Mouse (Mus musculus): ENCODE measurements at regions not wholly inside any gene's neighbourhood (a gene's known extent, or its start where the extent isn't known, plus 50 kb on each side); places are given as distances from the start of the nearest gene placed in this dataset.

GRCm38 (mm10) chr7:136379319-136379718 is 515.1 kb upstream of the Mgmt start:
- no peak for ATAC-seq (ENCODE audit: low FRiP score)

GRCm38 (mm10) chr7:136379741-136380140 is 514.7 kb upstream of the Mgmt start:
- Histone ChIP-seq H3K4me2 (no peak overlapping the region), H3K4me3 (ENCODE audit: low read depth, low read length) (no peak overlapping the region), H3K36me3 (ENCODE audit: control insufficient read depth, insufficient read depth, low read length) (no peaks in the 10 kb centered on the region), H3K27ac (ENCODE audit: low read depth, low read length) (no peak overlapping the region), H3K9ac (ENCODE audit: low read length) (no peak overlapping the region), H3K9me3 (ENCODE audit: control insufficient read depth, low read length) (peaks cover 2% of the 10 kb centered on the region; the same call in 1 of the 2 replicates), H3K27me3 (ENCODE audit: control insufficient read depth, insufficient read depth, low read length) (no peaks in the 10 kb centered on the region), H3K4me1 (ENCODE audit: control insufficient read depth, insufficient read depth, low read length) (no peaks in the 10 kb centered on the region)
- WGBS = 79% methylated on average over 3 of the region's 3 CpGs
- ATAC-seq (ENCODE audit: low FRiP score) (no peak), DNase-seq (ENCODE audit: low spot score, missing footprints) (no peak)

More at GRCm38 (mm10) chr7:136379319-136379718, 515.1 kb upstream of the Mgmt start:
- Histone ChIP-seq H3K27ac (ENCODE audit: low read depth, low read length) (no peak overlapping the region), H3K9ac (ENCODE audit: low read length) (no peak overlapping the region), H3K9me3 (ENCODE audit: control insufficient read depth, low read length) (peaks cover 2% of the 10 kb centered on the region; the same call in 1 of the 2 replicates), H3K36me3 (ENCODE audit: control insufficient read depth, insufficient read depth, low read length) (no peaks in the 10 kb centered on the region), H3K27me3 (ENCODE audit: control insufficient read depth, insufficient read depth, low read length) (no peaks in the 10 kb centered on the region), H3K4me3 (ENCODE audit: low read depth, low read length) (no peak overlapping the region), H3K4me1 (ENCODE audit: control insufficient read depth, insufficient read depth, low read length) (no peaks in the 10 kb centered on the region), H3K4me2 (no peak overlapping the region)
- 86% methylated on average over 7 of the region's 7 CpGs for WGBS
- DNase-seq (ENCODE audit: low spot score, missing footprints) = no peak

- no peak for ATAC-seq (ENCODE audit: low FRiP score)
- DNase-seq (ENCODE audit: low spot score, missing footprints) = peak; percentile 37
Measured at GRCm38 (mm10) chr7:136383296-136383695, 511.1 kb upstream of the Mgmt start.

DNA sequence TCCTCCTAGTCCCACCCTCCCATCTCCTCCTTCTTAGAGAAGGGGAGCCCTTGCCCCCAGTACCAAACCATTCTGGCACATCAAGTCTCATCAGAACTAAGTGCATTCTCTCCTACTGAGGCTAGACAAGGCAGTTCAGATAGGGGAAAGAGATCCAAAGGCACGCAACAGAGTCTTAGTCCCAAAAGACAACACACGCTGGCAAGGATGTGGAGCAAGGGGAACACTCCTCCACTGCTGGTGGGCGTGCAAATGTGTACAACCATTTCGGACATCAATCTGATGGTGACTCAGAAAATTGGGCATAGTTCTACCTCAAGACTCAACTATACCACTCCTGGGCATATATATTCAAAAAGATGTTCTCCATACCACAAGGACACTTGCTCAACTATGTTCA is 506.7 kb upstream of the Mgmt start:
- ATAC-seq (ENCODE audit: low FRiP score) (no peak), DNase-seq (ENCODE audit: low spot score, missing footprints) (no peak)
- no peaks in the 10 kb centered on the region for H3K27me3 ChIP-seq (ENCODE audit: control insufficient read depth, insufficient read depth, low read length)

More at GRCm38 (mm10) chr7:136383296-136383695, 511.1 kb upstream of the Mgmt start:
- Histone ChIP-seq H3K9ac (ENCODE audit: low read length) (no peak overlapping the region), H3K4me3 (ENCODE audit: low read depth, low read length) (no peak overlapping the region), H3K4me1 (ENCODE audit: control insufficient read depth, insufficient read depth, low read length) (no peaks in the 10 kb centered on the region), H3K4me2 (no peak overlapping the region), H3K27me3 (ENCODE audit: control insufficient read depth, insufficient read depth, low read length) (no peaks in the 10 kb centered on the region), H3K9me3 (ENCODE audit: control insufficient read depth, low read length) (no peaks in the 10 kb centered on the region), H3K36me3 (ENCODE audit: control insufficient read depth, insufficient read depth, low read length) (no peaks in the 10 kb centered on the region), H3K27ac (ENCODE audit: low read depth, low read length) (no peak overlapping the region)
- 81% methylated on average over 2 of the region's 2 CpGs for WGBS

DNA sequence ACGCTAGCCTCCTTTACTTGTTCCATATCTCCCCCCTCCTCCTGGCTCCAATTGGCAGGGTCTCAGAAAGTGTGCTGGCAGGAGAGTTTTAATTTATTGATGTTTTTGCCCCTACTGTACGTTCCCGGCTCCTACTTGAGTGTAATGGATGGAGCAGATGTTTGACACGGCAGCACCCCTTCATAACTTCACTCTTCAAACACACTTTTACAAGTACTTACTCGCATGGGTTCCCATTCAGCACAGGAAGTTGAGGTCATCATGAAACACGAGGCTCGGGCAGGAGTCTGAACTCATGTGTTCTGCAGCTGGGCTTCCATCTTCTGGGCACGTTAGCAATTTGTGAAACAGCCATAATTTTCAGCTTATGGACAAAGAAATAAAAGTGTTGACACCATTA is 504.3 kb upstream of the Mgmt start:
- no peak overlapping the region for H3K27ac ChIP-seq (ENCODE audit: low read depth, low read length)
- H3K4me2 ChIP-seq = no peak overlapping the region
- H3K27me3 ChIP-seq (ENCODE audit: control insufficient read depth, insufficient read depth, low read length) = no peaks in the 10 kb centered on the region
- ATAC-seq (ENCODE audit: low FRiP score) (no peak), DNase-seq (ENCODE audit: low spot score, missing footprints) (peak; percentile 2)
- H3K9me3 ChIP-seq (ENCODE audit: control insufficient read depth, low read length) = no peaks in the 10 kb centered on the region
- no peak overlapping the region for H3K4me3 ChIP-seq (ENCODE audit: low read depth, low read length)
- no peaks in the 10 kb centered on the region for H3K4me1 ChIP-seq (ENCODE audit: control insufficient read depth, insufficient read depth, low read length)
- WGBS = 79% methylated on average over 8 of the region's 8 CpGs
- H3K9ac ChIP-seq (ENCODE audit: low read length) = no peak overlapping the region
- no peaks in the 10 kb centered on the region for H3K36me3 ChIP-seq (ENCODE audit: control insufficient read depth, insufficient read depth, low read length)

More for the DNA sequence above, 506.7 kb upstream of the Mgmt start:
- no peak overlapping the region for H3K4me2 ChIP-seq
- no peak overlapping the region for H3K9ac ChIP-seq (ENCODE audit: low read length)
- no peaks in the 10 kb centered on the region for H3K36me3 ChIP-seq (ENCODE audit: control insufficient read depth, insufficient read depth, low read length)
- no peak overlapping the region for H3K4me3 ChIP-seq (ENCODE audit: low read depth, low read length)
- no peak overlapping the region for H3K27ac ChIP-seq (ENCODE audit: low read depth, low read length)
- H3K9me3 ChIP-seq (ENCODE audit: control insufficient read depth, low read length) = no peaks in the 10 kb centered on the region
- 87% methylated on average over 4 of the region's 4 CpGs for WGBS
- no peaks in the 10 kb centered on the region for H3K4me1 ChIP-seq (ENCODE audit: control insufficient read depth, insufficient read depth, low read length)

DNA sequence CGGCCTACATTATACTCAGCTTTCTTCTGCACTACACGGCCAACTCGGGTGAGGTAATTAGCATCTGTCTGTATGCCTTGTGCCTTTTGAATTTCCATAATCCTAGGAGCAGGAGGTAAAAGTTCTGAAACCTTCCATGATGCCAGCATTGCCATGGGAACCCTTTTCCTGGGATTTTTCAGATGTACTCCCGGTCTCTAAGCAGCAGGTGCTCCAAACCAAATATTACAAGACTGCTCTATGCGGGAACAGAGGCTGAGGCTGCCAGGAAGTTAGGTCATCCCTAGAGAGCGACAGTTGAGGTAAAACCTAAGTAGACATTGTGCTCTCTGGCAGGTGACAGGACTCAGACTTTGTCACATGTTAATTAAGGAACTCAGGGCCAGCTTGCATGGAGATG is 501.0 kb upstream of the Mgmt start:
- 81% methylated on average over 6 of the region's 6 CpGs for WGBS
- peak; percentile 65 for DNase-seq (ENCODE audit: low spot score, missing footprints)

DNA sequence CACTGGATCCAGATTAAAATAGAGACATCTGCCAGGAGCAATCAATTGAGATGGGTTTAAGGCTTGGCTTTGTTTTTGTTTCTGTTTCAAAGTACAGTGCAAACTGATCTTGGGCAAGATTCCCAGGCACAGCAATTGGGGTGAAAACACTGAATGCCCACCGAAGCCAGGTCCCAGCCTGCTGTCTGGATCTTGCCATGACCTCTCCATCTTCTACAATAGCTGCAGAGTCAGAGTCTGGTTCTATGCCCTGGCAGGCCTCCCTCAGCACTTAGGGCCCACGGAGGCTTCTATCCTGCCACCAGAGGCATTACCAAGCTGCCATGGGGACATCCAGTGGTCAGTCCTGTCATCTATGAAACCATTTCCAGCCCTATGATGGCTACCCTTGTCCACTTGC is 498.6 kb upstream of the Mgmt start:
- no peak overlapping the region for H3K27ac ChIP-seq (ENCODE audit: low read depth, low read length)
- H3K9ac ChIP-seq (ENCODE audit: low read length) = no peak overlapping the region
- 83% methylated on average over 2 of the region's 2 CpGs for WGBS
- no peaks in the 10 kb centered on the region for H3K36me3 ChIP-seq (ENCODE audit: control insufficient read depth, insufficient read depth, low read length)
- H3K9me3 ChIP-seq (ENCODE audit: control insufficient read depth, low read length) = no peaks in the 10 kb centered on the region
- no peak for ATAC-seq (ENCODE audit: low FRiP score)
- DNase-seq (ENCODE audit: low spot score, missing footprints) = peak; percentile 71
- no peak overlapping the region for H3K4me3 ChIP-seq (ENCODE audit: low read depth, low read length)
- no peaks in the 10 kb centered on the region for H3K4me1 ChIP-seq (ENCODE audit: control insufficient read depth, insufficient read depth, low read length)
- no peak overlapping the region for H3K4me2 ChIP-seq
- H3K27me3 ChIP-seq (ENCODE audit: control insufficient read depth, insufficient read depth, low read length) = no peaks in the 10 kb centered on the region

More for the DNA sequence above, 501.0 kb upstream of the Mgmt start:
- Histone ChIP-seq H3K4me2 (no peak overlapping the region), H3K9me3 (ENCODE audit: control insufficient read depth, low read length) (no peaks in the 10 kb centered on the region), H3K27ac (ENCODE audit: low read depth, low read length) (no peak overlapping the region), H3K4me3 (ENCODE audit: low read depth, low read length) (no peak overlapping the region), H3K36me3 (ENCODE audit: control insufficient read depth, insufficient read depth, low read length) (no peaks in the 10 kb centered on the region), H3K4me1 (ENCODE audit: control insufficient read depth, insufficient read depth, low read length) (no peaks in the 10 kb centered on the region), H3K27me3 (ENCODE audit: control insufficient read depth, insufficient read depth, low read length) (no peaks in the 10 kb centered on the region), H3K9ac (ENCODE audit: low read length) (no peak overlapping the region)
- no peak for ATAC-seq (ENCODE audit: low FRiP score)

- no peak for ATAC-seq (ENCODE audit: low FRiP score)
- Histone ChIP-seq H3K36me3 (ENCODE audit: control insufficient read depth, insufficient read depth, low read length) (no peaks in the 10 kb centered on the region), H3K4me3 (ENCODE audit: low read depth, low read length) (no peak overlapping the region), H3K4me2 (no peak overlapping the region), H3K4me1 (ENCODE audit: control insufficient read depth, insufficient read depth, low read length) (no peaks in the 10 kb centered on the region), H3K9me3 (ENCODE audit: control insufficient read depth, low read length) (no peaks in the 10 kb centered on the region), H3K27me3 (ENCODE audit: control insufficient read depth, insufficient read depth, low read length) (no peaks in the 10 kb centered on the region), H3K27ac (ENCODE audit: low read depth, low read length) (no peak overlapping the region), H3K9ac (ENCODE audit: low read length) (no peak overlapping the region)
- DNase-seq (ENCODE audit: low spot score, missing footprints) = peak; percentile 41
- 84% methylated on average over 4 of the region's 4 CpGs for WGBS
Measured at GRCm38 (mm10) chr7:136397101-136397500, 497.3 kb upstream of the Mgmt start.

GRCm38 (mm10) chr7:136402688-136403597 is 491.5 kb upstream of the Mgmt start:
- ATAC-seq (ENCODE audit: low FRiP score) (no peak), DNase-seq (ENCODE audit: low spot score, missing footprints) (no peak)
- no peaks in the 10 kb centered on the region for H3K36me3 ChIP-seq (ENCODE audit: control insufficient read depth, insufficient read depth, low read length)
- H3K4me3 ChIP-seq (ENCODE audit: low read depth, low read length) = no peak overlapping the region
- H3K9ac ChIP-seq (ENCODE audit: low read length) = no peak overlapping the region
- no peaks in the 10 kb centered on the region for H3K9me3 ChIP-seq (ENCODE audit: control insufficient read depth, low read length)
- no peak overlapping the region for H3K27ac ChIP-seq (ENCODE audit: low read depth, low read length)
- whole genome bisulfite sequencing = 80% methylated on average over 8 of the region's 8 CpGs
- H3K4me2 ChIP-seq = no peak overlapping the region
- H3K4me1 ChIP-seq (ENCODE audit: control insufficient read depth, insufficient read depth, low read length) = no peaks in the 10 kb centered on the region
- no peaks in the 10 kb centered on the region for H3K27me3 ChIP-seq (ENCODE audit: control insufficient read depth, insufficient read depth, low read length)
